24 mouse cellular contexts compared by ENCODE assay signal in the genomic region with DNA sequence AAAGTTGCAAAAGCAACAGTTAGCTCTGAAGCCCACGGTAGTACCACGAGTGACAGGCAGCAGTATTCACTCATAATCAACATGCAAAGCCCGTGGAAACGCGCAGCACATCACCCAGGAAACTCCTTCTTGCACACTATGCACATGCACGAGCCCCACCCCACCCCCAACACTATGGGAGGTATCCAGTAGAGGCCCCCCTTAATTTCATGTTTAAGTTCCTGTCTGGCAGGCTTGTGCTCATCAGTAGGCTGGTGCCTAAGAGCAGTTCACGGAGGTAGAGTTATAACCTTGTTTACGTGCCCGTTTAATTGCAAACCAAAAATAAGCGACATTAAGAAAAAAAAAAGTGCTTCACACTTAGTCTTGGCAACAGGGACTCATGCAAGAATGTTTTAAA.
DNase-seq lines count a peak whose midpoint lies in the region; ATAC-seq and TF ChIP-seq lines count a peak whose summit lies in the region.
"Had no signal": no experiment of that assay in that cellular context is flagged by ENCODE, and none has a peak within 500 bp of the region (broad histone marks: within the 10 kb centered on the region; RNA-seq: fewer than 3 reads in every experiment).

No protein-coding gene starts in this region.

- H3K36me3 ChIP-seq in liver, embryonic 16.5 days (ENCODE audit: control insufficient read depth, insufficient read depth) = no peaks in the 10 kb centered on the region
- H3K36me3 ChIP-seq in liver, embryonic 12.5 days = peaks cover 21% of the 10 kb centered on the region
- H3K36me3 ChIP-seq in spleen, adult 2 months (ENCODE audit: control insufficient read depth, insufficient read depth, low read length) = peaks cover 2% of the 10 kb centered on the region; the same call in 1 of the 2 replicates
- peaks cover 4% of the 10 kb centered on the region; the same call in 1 of the 2 replicates for H3K36me3 ChIP-seq in splenic B cell, adult 2 months (ENCODE audit: control insufficient read depth, insufficient read depth, low read length, poor library complexity, severe bottlenecking)
- H3K36me3 ChIP-seq in hindbrain, embryonic 10.5 days = peaks cover 26% of the 10 kb centered on the region
- H3K36me3 ChIP-seq in neural tube, embryonic 15.5 days = peaks cover 9% of the 10 kb centered on the region
- H3K36me3 ChIP-seq: heart, embryonic 15.5 days; kidney, embryonic 15.5 days; limb, embryonic 12.5 days had no signal

- H3K9ac ChIP-seq in liver, embryonic 16.5 days (ENCODE audit: low read depth, low read length) = no peak overlapping the region
- no peak overlapping the region for H3K9ac ChIP-seq in liver, embryonic 12.5 days
- H3K9ac ChIP-seq in neural tube, embryonic 15.5 days (replicated peaks) = no peak overlapping the region
- H3K9ac ChIP-seq: forebrain, embryonic 15.5 days; heart, embryonic 15.5 days; kidney, embryonic 15.5 days; limb, embryonic 12.5 days; liver, embryonic 14.5 days had no signal

- ATAC-seq in liver, embryonic 16.5 days (ENCODE audit: low read depth) = no peak
- no peak for ATAC-seq in liver, embryonic 12.5 days
- ATAC-seq in neural tube, embryonic 15.5 days (ENCODE audit: low FRiP score) = no peak
- ATAC-seq: forebrain, embryonic 15.5 days; hindbrain, embryonic 16.5 days; intestine, postnatal 0 days had no signal

- WGBS in liver, embryonic 16.5 days (ENCODE audit: insufficient replicate concordance) = 82% methylated on average over 10 of the region's 10 CpGs
- WGBS in liver, embryonic 12.5 days (ENCODE audit: insufficient replicate concordance) = 81% methylated on average over 10 of the region's 10 CpGs
- 43% methylated on average over 10 of the region's 10 CpGs for WGBS in spleen, adult 2 months
- 90% methylated on average over 10 of the region's 10 CpGs for WGBS in hindbrain, embryonic 10.5 days
- WGBS in neural tube, embryonic 15.5 days = 87% methylated on average over 10 of the region's 10 CpGs

- no peak overlapping the region for H3K4me3 ChIP-seq in liver, embryonic 16.5 days (ENCODE audit: low read depth, low read length)
- H3K4me3 ChIP-seq in liver, embryonic 12.5 days = no peak overlapping the region
- peak overlapping the region; percentile 46; the same call in 1 of the 2 replicates for H3K4me3 ChIP-seq in spleen, adult 2 months (ENCODE audit: extremely low read depth, insufficient read depth, insufficient read length)
- H3K4me3 ChIP-seq in hindbrain, embryonic 10.5 days = no peak overlapping the region
- H3K4me3 ChIP-seq in neural tube, embryonic 15.5 days (replicated peaks) = no peak overlapping the region
- H3K4me3 ChIP-seq: forebrain, embryonic 15.5 days; heart, adult 2 months; heart, embryonic 15.5 days; kidney, embryonic 15.5 days; limb, embryonic 12.5 days; megakaryocyte, embryonic 14.5 days had no signal

- DNase-seq in spleen, adult 2 months (ENCODE audit: low read depth in 1 of 2, low spot score in 2 of 2) = peak in 1 of 2 experiments; percentile 36
- DNase-seq in spleen, postnatal 4 days (ENCODE audit: low spot score in 2 of 2) = no peak
- peak; percentile 56 for DNase-seq in splenic B cell, adult 2 months (ENCODE audit: low read depth, low spot score)
- no peak for DNase-seq in hindbrain, embryonic 10.5 days (ENCODE audit: low spot score)
- DNase-seq: adrenal gland, postnatal 14 days; cerebellum, adult 11 months; cerebellum, postnatal 10 days; gastrocnemius, postnatal 14 days; heart, postnatal 4 days; kidney, postnatal 4 days; midbrain, embryonic 14.5 days; right cerebral cortex, postnatal 14 days had no signal

- H3K9me3 ChIP-seq in liver, embryonic 16.5 days (replicated peaks; ENCODE audit: control insufficient read depth, low read length) = no peaks in the 10 kb centered on the region
- no peaks in the 10 kb centered on the region for H3K9me3 ChIP-seq in liver, embryonic 12.5 days (replicated peaks)
- H3K9me3 ChIP-seq in hindbrain, embryonic 10.5 days = no peaks in the 10 kb centered on the region
- no peaks in the 10 kb centered on the region for H3K9me3 ChIP-seq in neural tube, embryonic 15.5 days (replicated peaks)
- H3K9me3 ChIP-seq: forebrain, embryonic 15.5 days; heart, embryonic 15.5 days; kidney, embryonic 15.5 days; limb, embryonic 12.5 days; megakaryocyte, embryonic 14.5 days had no signal

- no peak for TF ChIP-seq CTCF in spleen, adult 2 months (IDR thresholded peaks at IDR 0.05; ENCODE audit: extremely low read depth, insufficient read depth, insufficient read length, insufficient replicate concordance)

- no peaks in the 10 kb centered on the region for H3K27me3 ChIP-seq in liver, embryonic 16.5 days (ENCODE audit: control insufficient read depth, insufficient read depth, low read depth, low read length)
- H3K27me3 ChIP-seq in liver, embryonic 12.5 days (replicated peaks) = no peaks in the 10 kb centered on the region
- no peaks in the 10 kb centered on the region for H3K27me3 ChIP-seq in spleen, adult 2 months (ENCODE audit: control insufficient read depth, insufficient read depth, low read length)
- no peaks in the 10 kb centered on the region for H3K27me3 ChIP-seq in splenic B cell, adult 2 months (ENCODE audit: control insufficient read depth, insufficient read depth, low read length, poor library complexity, severe bottlenecking)
- H3K27me3 ChIP-seq in hindbrain, embryonic 10.5 days (ENCODE audit: insufficient read depth, poor library complexity, severe bottlenecking) = no peaks in the 10 kb centered on the region
- H3K27me3 ChIP-seq in neural tube, embryonic 15.5 days (replicated peaks) = no peaks in the 10 kb centered on the region
- H3K27me3 ChIP-seq: forebrain, embryonic 15.5 days; heart, embryonic 15.5 days; kidney, embryonic 15.5 days; limb, embryonic 12.5 days; megakaryocyte, embryonic 14.5 days had no signal

- no peaks in the 10 kb centered on the region; the same call in 1 of the 2 replicates for H3K4me1 ChIP-seq in liver, embryonic 16.5 days (ENCODE audit: control insufficient read depth, low read depth, low read length)
- peaks cover 18% of the 10 kb centered on the region for H3K4me1 ChIP-seq in liver, embryonic 12.5 days
- peaks cover 37% of the 10 kb centered on the region for H3K4me1 ChIP-seq in spleen, adult 2 months (ENCODE audit: control insufficient read depth, insufficient read depth, insufficient read length)
- peaks cover 6% of the 10 kb centered on the region; the same call in 1 of the 2 replicates for H3K4me1 ChIP-seq in hindbrain, embryonic 10.5 days (replicated peaks)
- peaks cover 27% of the 10 kb centered on the region for H3K4me1 ChIP-seq in neural tube, embryonic 15.5 days

- H3K27ac ChIP-seq in liver, embryonic 16.5 days (ENCODE audit: low read length) = peak overlapping the region; percentile 16; the same call in 1 of the 2 replicates
- H3K27ac ChIP-seq in liver, embryonic 12.5 days = no peak overlapping the region
- peak overlapping the region; percentile 97 for H3K27ac ChIP-seq in spleen, adult 2 months (ENCODE audit: insufficient read depth, low read length)
- no peak overlapping the region for H3K27ac ChIP-seq in hindbrain, embryonic 10.5 days
- H3K27ac ChIP-seq in neural tube, embryonic 15.5 days (replicated peaks) = no peak overlapping the region
- H3K27ac ChIP-seq: forebrain, embryonic 15.5 days; heart, adult 2 months; heart, embryonic 15.5 days; kidney, embryonic 15.5 days; limb, embryonic 12.5 days; liver, embryonic 14.5 days had no signal

- no peak overlapping the region for H3K4me2 ChIP-seq in liver, embryonic 16.5 days (ENCODE audit: low read depth, low read length)
- H3K4me2 ChIP-seq in liver, embryonic 12.5 days = no peak overlapping the region
- no peak overlapping the region for H3K4me2 ChIP-seq in neural tube, embryonic 15.5 days
- H3K4me2 ChIP-seq: forebrain, embryonic 15.5 days; kidney, embryonic 15.5 days; limb, embryonic 12.5 days had no signal

- no peak for TF ChIP-seq POLR2A in spleen, adult 2 months (IDR thresholded peaks at IDR 0.05; ENCODE audit: low read depth, low read length)

Comparison
In these comparisons a context has a peak if more than half of its experiments do, and no peak if none do; other contexts are left out.
1. H3K27ac ChIP-seq: peak in liver, embryonic 16.5 days (single experiment) and spleen, adult 2 months (single experiment); none in liver, embryonic 12.5 days (single experiment), hindbrain, embryonic 10.5 days (single experiment) and neural tube, embryonic 15.5 days (single experiment).